Mouse (Mus musculus) lung, embryonic 14.5 days (tissue): Measurements from ENCODE around the gene Tmem210. TPM values are rescaled to one million over a fixed set of nuclear protein-coding genes. Genes with fewer than 3 reads are reported as not detected.
A peak's percentile ranks its signal among the peaks of the same experiment; 100 is the strongest.

Experiments used
- ATAC-seq: fragments of 200-750 bp; cut with Nextera tagmentation; 2 replicates; pipeline ENCODE4 v1.8.0; 2017; ENCODE audit warnings: mild to moderate bottlenecking, moderate TSS enrichment, moderate library complexity; ENCODE audit not compliant: insufficient read depth
- DNase-seq: peaks from one replicate; pipeline ENCODE4 v3.0.0-alpha.2; 2015
- H3K27ac ChIP-seq: fragments of 300-500 bp; sonication (generic); 2 replicates; pipeline ENCODE4 v1.5.1; 2014; ENCODE audit warnings: low read depth, mild to moderate bottlenecking, moderate library complexity
- H3K27me3 ChIP-seq: fragments of 300-500 bp; sonication (generic); 2 replicates; pipeline ENCODE4 v1.6.1; 2014; ENCODE audit warnings: low read length, control low read depth; ENCODE audit not compliant: insufficient read depth
- H3K36me3 ChIP-seq: fragments of 300-500 bp; sonication (generic); 2 replicates; pipeline ENCODE4 v1.6.1; 2014; ENCODE audit warnings: control low read depth; ENCODE audit not compliant: insufficient read depth
- H3K4me1 ChIP-seq: fragments of 300-500 bp; sonication (generic); 2 replicates; pipeline ENCODE4 v1.6.1; 2014; ENCODE audit warnings: antibody characterized with exemption, control low read depth; ENCODE audit not compliant: insufficient read depth
- H3K4me2 ChIP-seq: fragments of 300-500 bp; sonication (generic); 2 replicates; pipeline ENCODE4 v1.6.1; 2014; ENCODE audit warnings: mild to moderate bottlenecking
- H3K4me3 ChIP-seq: fragments of 300-500 bp; sonication (generic); 2 replicates; pipeline ENCODE4 v1.5.1; 2014; ENCODE audit warnings: low read depth, low read length
- H3K9ac ChIP-seq: fragments of 300-500 bp; sonication (generic); 2 replicates; pipeline ENCODE4 v1.6.1; 2014
- H3K9me3 ChIP-seq: fragments of 300-500 bp; sonication (generic); 2 replicates; pipeline ENCODE4 v1.6.1; 2016; ENCODE audit warnings: low read depth, low read length, control low read depth
- CTCF ChIP-seq: IDR thresholded peaks from 2 replicates; pipeline ENCODE4 v1.5.1; 2016; ENCODE audit warnings: antibody characterized with exemption, low read depth
- WGBS: fragments of 180-500 bp; shearing (Covaris S2); extraction: QIAGEN DNeasy Blood & Tissue Kit; methylation state at CpG from one replicate; pipeline ENCODE4 v1.1.7; 2014; 5-methylcytosine and 5-hydroxymethylcytosine counted together
- polyA plus RNA-seq: library from polyadenylated mRNA; unstranded; fragments of >200 nt; fragmentation: Nextera tagmentation; extraction: Ambion mirVana; gene quantifications from 2 replicates; pipeline ENCODE4 v1.2.1, GENCODE M21; 2014

The Tmem210 gene
- not detected in 2 replicates for polyA plus RNA-seq

DNA sequence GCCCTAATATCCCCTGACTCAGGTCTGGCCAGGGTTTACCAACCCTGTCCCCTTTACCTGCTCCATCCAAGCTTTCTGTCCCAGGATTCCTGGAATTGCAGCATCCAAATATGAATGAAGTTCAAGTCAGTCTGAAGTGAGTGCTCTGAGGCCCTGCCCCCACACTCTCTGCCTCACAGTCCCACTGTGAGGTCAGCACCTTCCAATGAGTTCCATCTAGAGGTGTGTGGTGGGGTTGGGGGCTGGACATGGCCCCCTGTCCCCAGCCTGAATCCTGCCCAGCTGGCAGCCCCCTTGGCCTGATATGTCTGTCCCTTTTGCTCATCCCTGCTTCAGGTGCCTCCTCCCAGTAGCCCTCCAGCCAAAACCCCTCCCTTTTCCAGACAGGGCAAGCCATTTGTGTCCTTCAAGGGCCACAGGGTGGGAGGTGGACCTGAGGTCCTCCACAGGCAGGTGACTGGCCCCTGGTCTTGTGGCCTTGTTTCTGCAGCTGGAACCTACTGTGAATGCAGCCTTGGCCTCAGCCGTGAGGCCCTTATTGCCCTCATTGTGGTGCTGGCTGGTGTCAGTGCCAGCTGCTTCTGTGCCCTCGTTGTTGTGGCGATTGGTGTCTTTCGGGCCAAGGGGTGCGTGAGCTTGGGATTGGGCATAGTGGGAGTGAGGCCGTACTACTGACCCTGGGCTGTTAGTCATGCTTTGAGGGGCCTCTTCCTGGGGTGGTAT is at the start of gene Tmem210:
Gene Tmem210, plus strand, starts transcription at position 219 of the 723 bp plus-strand sequence.
- no peak within 1 kb of the TSS for H3K4me2 ChIP-seq
- TF ChIP-seq CTCF = no peak
- H3K4me3 ChIP-seq = no peak within 1 kb of the TSS
- H3K4me1 ChIP-seq = 0 out of 2 replicates have a peak, but pooled peaks cover 2% of the 10 kb centered on the region
- WGBS = 72% methylated on average over 6 of the region's 6 CpGs
- H3K27me3 ChIP-seq = peaks cover 53% of the 10 kb centered on the region
- H3K9ac ChIP-seq = no peak within 1 kb of the TSS
- peak within 1 kb of the TSS; percentile 26; the same call in 1 of the 2 replicates for H3K27ac ChIP-seq
- peaks cover 32% of the 10 kb centered on the region for H3K36me3 ChIP-seq
- no peak for ATAC-seq
- H3K9me3 ChIP-seq = no peaks in the 10 kb centered on the region
- no peak for DNase-seq

DNA sequence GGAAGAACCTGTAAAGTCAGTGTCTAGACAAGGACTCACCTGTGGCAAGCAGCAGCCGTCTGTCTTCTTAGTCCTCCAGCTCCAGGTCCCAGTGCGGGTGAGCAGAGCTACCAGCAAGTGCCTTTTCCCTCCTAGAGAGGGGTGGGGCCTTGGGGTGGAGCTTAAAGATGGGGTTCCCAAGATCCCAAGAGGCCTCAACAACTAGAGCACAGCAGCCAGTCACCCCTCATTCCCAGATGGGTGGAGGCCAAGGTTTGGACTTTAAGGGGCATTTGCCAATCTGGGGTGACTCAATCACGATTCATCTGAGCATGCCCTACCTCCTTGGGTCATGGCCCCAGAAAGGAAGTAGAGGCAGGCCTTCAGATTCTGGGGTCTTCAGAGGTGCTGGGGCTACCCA is 48.2 kb upstream of the Tmem210 start:
- Histone ChIP-seq H3K27ac (no peak overlapping the region), H3K4me2 (no peak overlapping the region), H3K9me3 (no peaks in the 10 kb centered on the region), H3K4me3 (no peak overlapping the region), H3K9ac (no peak overlapping the region), H3K36me3 (no peaks in the 10 kb centered on the region), H3K27me3 (peaks cover 23% of the 10 kb centered on the region), H3K4me1 (0 out of 2 replicates have a peak, but pooled peaks cover 4% of the 10 kb centered on the region)
- no peak for TF ChIP-seq CTCF
- no peak for DNase-seq
- no peak for ATAC-seq
- WGBS = 81% methylated on average over 3 of the region's 3 CpGs

DNA sequence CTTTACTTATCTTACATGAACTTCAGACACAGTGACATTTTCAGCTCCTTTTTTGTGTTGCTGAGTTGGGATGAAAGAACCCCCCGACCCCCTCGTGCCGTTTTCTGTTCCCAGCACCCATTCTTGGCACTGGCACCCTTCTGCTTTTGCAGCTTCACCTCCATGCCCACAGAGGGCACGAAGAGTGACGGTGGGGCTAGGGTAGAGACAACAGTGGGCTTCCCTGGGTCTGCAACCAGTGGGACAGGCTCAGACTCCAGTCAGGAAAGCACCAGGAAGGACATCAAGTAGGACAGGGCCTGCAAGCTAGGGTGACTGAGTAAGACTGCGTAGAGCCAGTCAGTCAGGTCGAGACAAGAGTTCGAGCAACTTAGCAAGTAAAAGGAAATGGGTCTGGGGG is 47.6 kb upstream of the Tmem210 start:
- DNase-seq (no peak), ATAC-seq (peak; percentile 19; the same call in 1 of the 2 replicates)
- Histone ChIP-seq H3K27me3 (peaks cover 23% of the 10 kb centered on the region), H3K36me3 (no peaks in the 10 kb centered on the region), H3K27ac (peak overlapping the region; percentile 46; the same call in 1 of the 2 replicates), H3K4me1 (0 out of 2 replicates have a peak, but pooled peaks cover 4% of the 10 kb centered on the region), H3K4me2 (peak overlapping the region; percentile 93), H3K9ac (peak overlapping the region; percentile 48), H3K4me3 (peak overlapping the region; percentile 49), H3K9me3 (no peaks in the 10 kb centered on the region)
- WGBS = 50% methylated on average over 8 of the region's 8 CpGs
- no peak for TF ChIP-seq CTCF

DNA sequence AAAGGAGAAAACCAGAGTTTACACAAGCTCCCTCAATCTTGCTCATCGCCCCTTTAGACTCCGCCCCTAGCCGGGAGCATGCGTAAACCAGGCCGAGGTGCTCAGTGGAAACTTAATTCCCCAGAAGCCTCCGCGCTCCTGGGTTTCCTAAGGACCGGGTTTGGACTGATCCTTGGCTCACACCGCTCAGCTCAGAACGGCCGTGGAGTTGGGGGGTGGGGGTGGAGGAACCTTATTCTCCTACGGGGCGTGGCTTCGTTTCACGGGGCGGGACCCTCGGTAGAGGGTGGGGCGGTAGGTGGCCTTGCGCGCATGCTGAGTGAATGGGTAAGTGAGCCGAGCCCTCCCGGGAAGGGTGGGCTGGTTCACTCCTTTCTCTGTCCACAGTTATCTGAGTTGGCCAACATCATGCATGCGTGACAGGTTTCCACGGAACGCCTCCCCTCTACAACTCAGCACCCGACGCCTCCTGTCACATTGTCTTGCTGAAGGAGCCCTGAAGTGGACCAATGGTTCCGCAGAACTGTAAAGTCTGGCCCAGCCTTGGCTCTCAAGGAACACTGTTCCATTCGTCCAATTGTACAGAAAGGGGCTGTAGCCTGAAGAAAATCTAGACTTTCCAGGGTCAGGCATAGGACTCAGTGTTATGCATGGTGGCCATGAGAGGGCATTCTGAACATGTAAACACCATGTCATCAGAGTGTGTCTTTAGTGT is 47.1 kb upstream of the Tmem210 start:
- Histone ChIP-seq H3K4me1 (0 out of 2 replicates have a peak, but pooled peaks cover 4% of the 10 kb centered on the region), H3K4me2 (peak overlapping the region; percentile 93), H3K9ac (peak overlapping the region; percentile 48), H3K27ac (0 out of 2 replicates have a peak overlapping the region, but pooled peaks have one; percentile 46), H3K9me3 (no peaks in the 10 kb centered on the region), H3K27me3 (peaks cover 23% of the 10 kb centered on the region), H3K36me3 (peaks cover 5% of the 10 kb centered on the region; the same call in 1 of the 2 replicates), H3K4me3 (peak overlapping the region; percentile 49)
- TF ChIP-seq CTCF = no peak
- peak; percentile 83 for ATAC-seq
- 1% methylated on average over 29 of the region's 29 CpGs for WGBS
- DNase-seq = peak; percentile 87

DNA sequence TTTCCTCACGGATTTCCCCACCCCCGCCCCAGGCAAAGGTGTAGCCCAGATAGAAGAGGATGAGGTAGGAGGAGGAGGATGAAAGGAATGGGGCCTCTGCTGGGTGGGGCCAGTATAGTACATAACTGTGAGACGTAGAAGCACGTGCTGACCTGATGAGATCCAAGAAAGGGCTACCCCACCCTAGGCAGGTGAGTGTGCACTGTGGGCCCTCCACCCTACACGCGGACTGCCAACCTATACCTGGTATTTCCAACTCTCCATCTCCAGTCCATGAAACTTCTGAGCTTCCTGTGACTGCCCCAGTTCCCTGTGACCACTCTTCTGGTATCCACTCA is 46.5 kb upstream of the Tmem210 start:
- peak overlapping the region; percentile 93 for H3K4me2 ChIP-seq
- H3K27me3 ChIP-seq = peaks cover 23% of the 10 kb centered on the region
- no peak overlapping the region for H3K27ac ChIP-seq
- ATAC-seq = peak; percentile 21; the same call in 1 of the 2 replicates
- no peak for DNase-seq
- H3K36me3 ChIP-seq = peaks cover 10% of the 10 kb centered on the region; the same call in 1 of the 2 replicates
- no peaks in the 10 kb centered on the region for H3K9me3 ChIP-seq
- no peak for TF ChIP-seq CTCF
- peak overlapping the region; percentile 49; the same call in 1 of the 2 replicates for H3K4me3 ChIP-seq
- 0 out of 2 replicates have a peak, but pooled peaks cover 4% of the 10 kb centered on the region for H3K4me1 ChIP-seq
- 8% methylated on average over 6 of the region's 6 CpGs for WGBS
- H3K9ac ChIP-seq = no peak overlapping the region

DNA sequence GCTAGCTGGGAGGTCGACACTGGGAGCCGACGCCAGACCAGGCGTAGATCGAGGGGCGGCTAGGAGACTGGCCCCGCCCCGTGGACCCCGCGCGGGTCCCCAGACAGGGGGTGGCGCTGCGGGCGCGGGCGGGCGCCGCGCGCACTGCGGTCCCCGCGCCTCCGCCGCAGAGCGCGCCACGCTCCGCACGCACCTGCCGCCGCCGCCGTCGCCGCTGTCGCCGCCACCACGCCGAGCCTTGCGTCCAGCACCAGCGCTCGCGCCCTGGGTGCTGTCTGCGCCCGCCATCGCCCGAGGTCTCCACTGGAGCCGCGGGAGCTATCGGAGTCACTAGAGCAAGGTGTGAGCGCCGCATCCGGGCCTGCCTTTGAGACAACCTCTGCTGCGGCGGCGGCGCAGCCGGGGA is 45.8 kb upstream of the Tmem210 start, which contains the start of the genes Rnf208 and Cysrt1:
Gene Rnf208, plus strand, starts transcription at position 155 of the 406 bp plus-strand sequence.
Gene Cysrt1, minus strand, starts transcription at position 352 of the 406 bp plus-strand sequence.
- H3K36me3 ChIP-seq = peaks cover 11% of the 10 kb centered on the region; the same call in 1 of the 2 replicates
- H3K9me3 ChIP-seq = no peaks in the 10 kb centered on the region
- peak within 1 kb of the TSS; percentile 93 for H3K4me2 ChIP-seq
- 1% methylated on average over 59 of the region's 59 CpGs for WGBS
- H3K27me3 ChIP-seq = peaks cover 23% of the 10 kb centered on the region
- H3K4me3 ChIP-seq = peak within 1 kb of the TSS; percentile 49
- no peak for TF ChIP-seq CTCF
- no peak within 1 kb of the TSS for H3K27ac ChIP-seq
- no peak for DNase-seq
- H3K9ac ChIP-seq = peak within 1 kb of the TSS; percentile 60
- H3K4me1 ChIP-seq = 0 out of 2 replicates have a peak, but pooled peaks cover 4% of the 10 kb centered on the region
- no peak for ATAC-seq
